Mouse (Mus musculus): Measurements from ENCODE around the gene Gfra1. TPM values are rescaled to one million over a fixed set of nuclear protein-coding genes. Genes with fewer than 3 reads are reported as not detected.

Gfra1 gene
- polyA plus RNA-seq, 2 experiments, result 19.5 to 19.9 TPM

GRCm38 (mm10) chr19:58460361-58461022 lies 4.8 kb upstream of the Gfra1 start:
- Histone ChIP-seq H3K27ac (replicated peaks; ENCODE audit: low read depth, low read length) (no peak overlapping the region), H3K4me1 (ENCODE audit: control insufficient read depth, insufficient read depth, low read length) (peaks cover 7% of the 10 kb centered on the region; the same call in 1 of the 2 replicates), H3K27me3 (ENCODE audit: control insufficient read depth, insufficient read depth, low read length) (peaks cover 13% of the 10 kb centered on the region; the same call in 1 of the 2 replicates), H3K4me3 (replicated peaks; ENCODE audit: low read length) (no peak overlapping the region), H3K4me2 (replicated peaks; ENCODE audit: low read depth, low read length, severe bottlenecking) (no peak overlapping the region), H3K9ac (ENCODE audit: low read depth, low read length, severe bottlenecking) (no peak overlapping the region), H3K9me3 (ENCODE audit: control insufficient read depth, low read length) (no peaks in the 10 kb centered on the region), H3K36me3 (ENCODE audit: control insufficient read depth, insufficient read depth, low read length) (no peaks in the 10 kb centered on the region)
- 68% methylated on average over 13 of the region's 13 CpGs for WGBS
- DNase-seq (ENCODE audit: low spot score), result no peak
- no peak for TF ChIP-seq POLR2A (IDR thresholded peaks at IDR 0.05; ENCODE audit: borderline replicate concordance, extremely low read depth, insufficient read depth, insufficient read length)
- no peak for ATAC-seq (ENCODE audit: low FRiP score, low read depth)

- ATAC-seq (ENCODE audit: low FRiP score, low read depth) (no peak), DNase-seq (ENCODE audit: low spot score) (peak; percentile 49)
- Histone ChIP-seq H3K27me3 (ENCODE audit: control insufficient read depth, insufficient read depth, low read length) (peaks cover 46% of the 10 kb centered on the region), H3K36me3 (ENCODE audit: control insufficient read depth, insufficient read depth, low read length) (no peaks in the 10 kb centered on the region), H3K9me3 (ENCODE audit: control insufficient read depth, low read length) (no peaks in the 10 kb centered on the region), H3K4me2 (replicated peaks; ENCODE audit: low read depth, low read length, severe bottlenecking) (peak overlapping the region; percentile 98), H3K4me1 (ENCODE audit: control insufficient read depth, insufficient read depth, low read length) (peaks cover 36% of the 10 kb centered on the region), H3K9ac (ENCODE audit: low read depth, low read length, severe bottlenecking) (no peak overlapping the region), H3K27ac (replicated peaks; ENCODE audit: low read depth, low read length) (no peak overlapping the region), H3K4me3 (replicated peaks; ENCODE audit: low read length) (peak overlapping the region; percentile 53)
- WGBS, result 8% methylated on average over 16 of the region's 16 CpGs
- TF ChIP-seq POLR2A (IDR thresholded peaks at IDR 0.05; ENCODE audit: borderline replicate concordance, extremely low read depth, insufficient read depth, insufficient read length), result no peak
These were observed 867 bp upstream of the Gfra1 start for GRCm38 (mm10) chr19:58456491-58457061.

- H3K4me3 ChIP-seq (replicated peaks; ENCODE audit: low read length), result peak overlapping the region; percentile 53
- WGBS, result 0% methylated on average over 19 of the region's 21 CpGs
- TF ChIP-seq POLR2A (IDR thresholded peaks at IDR 0.05; ENCODE audit: borderline replicate concordance, extremely low read depth, insufficient read depth, insufficient read length), result no peak
- H3K27me3 ChIP-seq (ENCODE audit: control insufficient read depth, insufficient read depth, low read length), result peaks cover 46% of the 10 kb centered on the region
- no peak for ATAC-seq (ENCODE audit: low FRiP score, low read depth)
- no peak overlapping the region for H3K27ac ChIP-seq (replicated peaks; ENCODE audit: low read depth, low read length)
- H3K4me2 ChIP-seq (replicated peaks; ENCODE audit: low read depth, low read length, severe bottlenecking), result peak overlapping the region; percentile 98
- no peaks in the 10 kb centered on the region for H3K9me3 ChIP-seq (ENCODE audit: control insufficient read depth, low read length)
- H3K36me3 ChIP-seq (ENCODE audit: control insufficient read depth, insufficient read depth, low read length), result no peaks in the 10 kb centered on the region
- peak overlapping the region; percentile 51 for H3K9ac ChIP-seq (ENCODE audit: low read depth, low read length, severe bottlenecking)
- DNase-seq (ENCODE audit: low spot score), result no peak
- H3K4me1 ChIP-seq (ENCODE audit: control insufficient read depth, insufficient read depth, low read length), result peaks cover 44% of the 10 kb centered on the region
These were observed 631 bp downstream of the Gfra1 start for GRCm38 (mm10) chr19:58455061-58455495.

DNA sequence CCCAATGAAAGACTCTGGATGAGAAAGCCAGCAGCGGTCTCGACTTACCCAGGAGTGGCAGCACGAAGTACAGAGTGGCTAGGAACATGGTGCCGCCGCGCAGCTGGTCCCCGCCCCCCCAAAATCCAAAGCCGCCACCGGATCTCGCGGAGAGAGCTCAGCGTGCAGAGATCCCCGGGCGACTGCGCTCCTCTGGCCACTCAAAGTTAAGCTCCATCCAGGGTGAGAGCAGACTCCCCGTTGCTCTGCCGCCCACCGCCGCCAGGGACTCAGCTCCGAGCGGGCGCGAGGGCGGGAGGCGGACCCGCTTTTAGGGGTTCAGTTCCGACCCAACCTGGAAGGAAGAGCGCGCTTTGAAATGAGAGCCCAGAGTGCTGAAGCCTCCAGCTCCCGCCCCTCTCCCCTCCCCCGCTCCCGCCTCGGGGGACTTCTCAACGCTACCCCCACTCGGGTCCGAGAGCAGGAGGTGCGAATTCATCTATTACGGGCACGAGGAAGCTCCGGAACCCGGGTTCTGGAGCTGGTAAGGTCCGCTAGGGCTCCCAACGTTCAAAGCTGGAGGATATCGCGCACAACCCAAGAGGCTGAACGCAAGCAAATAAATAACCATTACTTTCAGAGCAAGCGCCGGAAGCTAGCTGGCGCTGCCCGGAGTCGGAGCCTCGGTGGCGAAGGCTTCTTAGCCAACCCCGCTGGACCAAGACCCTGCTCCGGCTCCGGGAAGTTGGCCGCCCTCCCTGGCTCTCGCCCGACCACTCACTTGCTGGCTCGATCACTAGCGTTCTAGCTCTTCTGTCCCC lies 1.2 kb downstream of the Gfra1 start:
- H3K27ac ChIP-seq (replicated peaks; ENCODE audit: low read depth, low read length), result peak overlapping the region; percentile 23; the same call in 1 of the 2 replicates
- H3K4me3 ChIP-seq (replicated peaks; ENCODE audit: low read length), result peak overlapping the region; percentile 53
- peak overlapping the region; percentile 51 for H3K9ac ChIP-seq (ENCODE audit: low read depth, low read length, severe bottlenecking)
- peaks cover 46% of the 10 kb centered on the region for H3K27me3 ChIP-seq (ENCODE audit: control insufficient read depth, insufficient read depth, low read length)
- TF ChIP-seq POLR2A (IDR thresholded peaks at IDR 0.05; ENCODE audit: borderline replicate concordance, extremely low read depth, insufficient read depth, insufficient read length), result no peak
- under 1% methylated on average over 56 of the region's 61 CpGs for WGBS
- H3K9me3 ChIP-seq (ENCODE audit: control insufficient read depth, low read length), result no peaks in the 10 kb centered on the region
- DNase-seq (ENCODE audit: low spot score), result peak; percentile 49
- peaks cover 44% of the 10 kb centered on the region for H3K4me1 ChIP-seq (ENCODE audit: control insufficient read depth, insufficient read depth, low read length)
- ATAC-seq (ENCODE audit: low FRiP score, low read depth), result peak; percentile 31
- peak overlapping the region; percentile 98 for H3K4me2 ChIP-seq (replicated peaks; ENCODE audit: low read depth, low read length, severe bottlenecking)
- no peaks in the 10 kb centered on the region for H3K36me3 ChIP-seq (ENCODE audit: control insufficient read depth, insufficient read depth, low read length)

GRCm38 (mm10) chr19:58453581-58453980 lies 2.1 kb downstream of the Gfra1 start:
- no peaks in the 10 kb centered on the region for H3K9me3 ChIP-seq (ENCODE audit: control insufficient read depth, low read length)
- H3K27me3 ChIP-seq (ENCODE audit: control insufficient read depth, insufficient read depth, low read length), result peaks cover 46% of the 10 kb centered on the region
- ATAC-seq (ENCODE audit: low FRiP score, low read depth) (no peak), DNase-seq (ENCODE audit: low spot score) (no peak)
- H3K27ac ChIP-seq (replicated peaks; ENCODE audit: low read depth, low read length), result no peak overlapping the region
- peak overlapping the region; percentile 98 for H3K4me2 ChIP-seq (replicated peaks; ENCODE audit: low read depth, low read length, severe bottlenecking)
- peak overlapping the region; percentile 51 for H3K9ac ChIP-seq (ENCODE audit: low read depth, low read length, severe bottlenecking)
- peaks cover 44% of the 10 kb centered on the region for H3K4me1 ChIP-seq (ENCODE audit: control insufficient read depth, insufficient read depth, low read length)
- WGBS, result under 1% methylated on average over 22 of the region's 22 CpGs
- H3K36me3 ChIP-seq (ENCODE audit: control insufficient read depth, insufficient read depth, low read length), result no peaks in the 10 kb centered on the region
- no peak for TF ChIP-seq POLR2A (IDR thresholded peaks at IDR 0.05; ENCODE audit: borderline replicate concordance, extremely low read depth, insufficient read depth, insufficient read length)
- H3K4me3 ChIP-seq (replicated peaks; ENCODE audit: low read length), result peak overlapping the region; percentile 53

Measured in limb, embryonic 14.5 days (tissue).